Mouse (Mus musculus) gonadal fat pad, adult 2 months (tissue): ENCODE measurements around the gene Hoxa13. TPM values are rescaled to one million over a fixed set of nuclear protein-coding genes. Genes with fewer than 3 reads are reported as not detected.

Experiments used
- DNase-seq: peaks from one replicate; pipeline ENCODE4 v3.0.0-alpha.2; 2012; ENCODE audit warnings: low read depth
- polyA plus RNA-seq: library from polyadenylated mRNA; depleted of rRNA; stranded (reverse); fragments of >200 nt; gene quantifications from 2 replicates; pipeline ENCODE4 v1.2.3, GENCODE M21; 2012

The Hoxa13 gene
- polyA plus RNA-seq, 1 experiment, result 0.11 TPM

DNA sequence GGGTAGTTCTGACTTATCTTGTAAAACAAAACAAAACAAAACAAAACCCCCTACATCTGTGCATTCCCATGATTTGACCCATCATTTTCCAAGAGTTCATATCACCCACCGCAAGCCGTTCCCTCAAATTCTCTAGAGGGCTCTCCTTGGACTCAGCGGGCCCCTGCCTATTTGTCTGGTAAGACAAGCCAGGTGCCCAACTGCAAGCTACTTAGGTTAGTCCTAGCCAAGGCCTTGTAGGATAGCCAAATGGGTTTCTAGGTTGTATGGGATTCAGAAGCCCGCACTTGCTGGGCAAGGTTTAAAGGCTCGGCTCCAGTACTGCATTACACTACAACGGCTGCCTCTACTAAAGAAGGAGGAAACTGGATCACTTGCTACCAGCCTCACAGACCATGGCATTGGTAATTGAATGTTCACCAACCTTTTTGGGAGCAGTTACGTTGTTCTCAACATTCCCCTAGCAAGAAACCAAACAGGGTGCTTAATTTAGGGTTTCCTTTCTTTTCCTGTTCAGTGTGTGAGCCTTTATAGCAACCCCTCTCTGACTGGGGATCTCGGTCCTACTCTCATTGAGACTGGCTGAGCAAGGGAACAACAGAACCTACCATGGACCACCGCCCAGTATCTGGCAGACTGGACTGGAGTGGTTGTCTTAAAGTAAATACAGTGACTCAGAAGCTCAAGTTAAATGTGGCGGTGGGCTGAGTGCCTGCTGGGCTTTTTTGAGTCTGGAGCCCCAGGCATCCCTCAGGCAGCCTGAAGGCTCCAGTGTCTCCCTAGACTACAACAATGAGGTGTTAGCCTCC, 23.1 kb downstream of the Hoxa13 start:
- DNase-seq, result no peak

DNA sequence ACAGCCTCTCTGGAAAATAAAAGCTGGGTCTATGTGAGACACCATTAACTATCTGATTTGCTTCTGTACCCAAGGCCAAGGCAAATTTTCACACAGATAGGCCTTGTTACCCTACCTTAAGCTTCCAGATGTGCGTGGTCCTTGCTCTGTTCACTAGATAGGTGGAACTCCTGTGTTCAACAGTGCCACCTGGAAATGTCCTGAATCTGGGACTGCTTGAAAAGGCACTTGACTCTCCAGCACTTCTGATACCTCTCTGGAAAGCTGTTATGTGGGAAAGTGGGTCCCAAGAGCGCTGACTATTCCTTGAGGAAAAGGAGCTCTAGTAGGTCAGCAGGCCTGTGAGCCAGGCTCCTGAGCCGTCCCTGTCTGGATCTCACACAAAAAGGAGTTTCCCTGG, 23.9 kb downstream of the Hoxa13 start:
- DNase-seq, result no peak

DNA sequence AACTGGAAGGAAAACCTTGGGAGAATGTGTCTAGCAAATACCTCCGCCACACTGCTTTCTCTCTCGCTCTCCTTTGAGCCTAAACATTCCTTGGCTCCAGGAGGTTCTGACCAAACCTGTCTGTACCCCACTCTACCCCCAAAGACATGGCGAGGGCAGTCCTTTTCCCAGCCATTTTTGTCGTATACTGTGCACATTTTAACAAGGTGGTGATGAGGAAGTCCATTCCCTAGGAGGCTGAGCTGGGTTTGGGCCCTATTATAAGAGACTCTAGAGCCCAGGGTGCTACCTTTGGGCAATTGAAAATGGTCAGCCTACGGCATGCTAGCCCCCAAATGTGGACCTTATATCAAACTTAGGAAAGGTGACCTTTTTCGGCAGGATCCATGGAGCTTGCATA, 24.8 kb downstream of the Hoxa13 start:
- no peak for DNase-seq

DNA sequence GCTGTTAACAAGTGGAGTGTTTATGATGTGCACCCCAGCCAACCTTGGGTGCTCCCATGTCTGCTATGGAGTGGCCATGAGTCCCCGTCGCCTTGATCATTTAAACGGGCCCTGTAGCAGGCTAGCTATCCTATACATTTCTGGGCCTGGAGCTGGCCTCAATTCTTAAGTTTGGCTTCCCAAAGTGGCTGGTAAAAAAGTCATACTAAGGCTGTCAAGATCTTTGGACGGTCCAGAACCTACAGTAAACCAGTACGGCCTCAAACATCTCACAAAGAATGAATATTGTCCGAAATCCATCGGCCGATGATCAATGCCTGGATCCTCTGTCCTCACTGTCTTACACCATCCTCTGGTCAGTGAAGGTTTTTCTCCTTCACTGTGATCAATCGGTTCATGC, 25.4 kb downstream of the Hoxa13 start:
- no peak for DNase-seq

DNA sequence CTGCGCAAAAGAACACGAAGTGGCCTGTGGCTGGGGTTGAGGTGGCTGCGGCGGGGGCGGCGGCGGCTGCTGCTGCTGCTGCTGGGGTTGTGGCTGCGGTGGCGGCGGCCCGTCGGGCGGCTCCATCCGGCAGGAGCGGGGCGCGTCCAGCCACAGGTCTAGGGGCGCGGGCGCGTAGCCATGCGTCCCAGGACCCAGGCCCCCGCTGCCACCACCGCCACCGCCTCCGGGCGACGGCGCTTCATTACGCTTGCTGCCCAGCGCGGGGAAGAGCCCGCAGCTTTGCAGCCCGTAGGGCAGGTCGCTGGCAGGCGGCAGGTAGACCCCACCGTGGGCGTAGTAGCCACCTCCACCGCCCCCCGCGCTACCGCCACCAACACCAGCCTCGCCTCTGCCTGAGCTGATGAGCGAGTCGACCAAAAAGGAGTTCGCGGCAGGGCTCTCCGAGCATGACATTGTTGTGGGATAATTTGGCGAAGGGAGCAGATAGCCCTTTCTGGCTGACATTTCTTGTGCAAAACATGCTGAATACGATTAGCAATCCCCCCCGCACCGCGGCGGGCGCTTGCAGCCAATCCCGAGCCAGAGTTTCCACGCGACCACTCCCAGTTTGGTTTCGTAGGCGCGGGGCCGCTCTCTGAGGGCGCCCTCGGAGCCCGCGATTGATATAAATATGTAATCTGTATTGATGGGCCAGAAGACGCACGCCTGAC, 26.1 kb downstream of the Hoxa13 start:
- DNase-seq, result no peak

DNA sequence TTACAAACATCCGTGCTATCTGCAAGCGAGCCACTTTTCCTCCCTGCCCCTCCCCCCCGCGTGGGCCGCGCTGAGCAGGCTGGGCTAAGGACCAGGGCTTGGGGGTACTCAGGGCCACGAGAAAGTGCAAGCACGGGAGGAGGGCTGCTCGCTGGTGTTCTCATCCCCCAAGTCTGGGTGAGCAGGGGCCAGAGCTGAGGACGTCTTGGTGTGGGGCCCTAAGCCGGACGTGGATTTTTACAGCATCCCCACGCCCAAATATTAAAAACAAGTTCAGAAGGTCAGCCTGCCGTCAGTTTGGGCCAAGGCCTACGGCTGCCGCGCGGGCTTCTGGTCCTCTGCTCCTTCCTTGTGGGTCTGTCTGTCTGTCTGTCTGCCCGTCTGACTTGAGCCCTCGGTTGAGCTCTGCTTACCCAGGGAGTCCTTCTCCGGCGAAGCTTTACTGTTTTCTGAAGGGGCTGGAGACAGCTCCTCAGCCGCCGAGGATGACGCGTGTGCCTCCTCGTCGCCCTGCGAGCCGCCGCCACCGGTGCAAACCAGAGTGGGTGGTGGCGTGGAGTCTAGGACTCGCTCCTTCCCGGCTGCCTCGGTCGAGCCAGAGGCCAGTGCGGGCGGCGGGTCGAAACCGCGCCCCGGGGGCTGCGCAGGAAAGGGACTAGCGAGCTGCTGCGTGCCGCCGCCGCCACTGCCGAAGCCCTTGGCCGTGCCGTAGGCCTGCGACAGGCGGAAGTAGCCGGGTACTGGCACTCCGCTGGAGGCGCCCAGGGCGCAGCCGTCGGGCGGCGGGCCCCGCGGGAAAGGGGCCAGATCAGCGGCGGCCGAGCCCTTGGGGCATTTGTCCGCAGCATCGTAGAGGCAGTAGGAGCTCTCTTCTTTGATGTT, 26.9 kb downstream of the Hoxa13 start:
- DNase-seq, result no peak

DNA sequence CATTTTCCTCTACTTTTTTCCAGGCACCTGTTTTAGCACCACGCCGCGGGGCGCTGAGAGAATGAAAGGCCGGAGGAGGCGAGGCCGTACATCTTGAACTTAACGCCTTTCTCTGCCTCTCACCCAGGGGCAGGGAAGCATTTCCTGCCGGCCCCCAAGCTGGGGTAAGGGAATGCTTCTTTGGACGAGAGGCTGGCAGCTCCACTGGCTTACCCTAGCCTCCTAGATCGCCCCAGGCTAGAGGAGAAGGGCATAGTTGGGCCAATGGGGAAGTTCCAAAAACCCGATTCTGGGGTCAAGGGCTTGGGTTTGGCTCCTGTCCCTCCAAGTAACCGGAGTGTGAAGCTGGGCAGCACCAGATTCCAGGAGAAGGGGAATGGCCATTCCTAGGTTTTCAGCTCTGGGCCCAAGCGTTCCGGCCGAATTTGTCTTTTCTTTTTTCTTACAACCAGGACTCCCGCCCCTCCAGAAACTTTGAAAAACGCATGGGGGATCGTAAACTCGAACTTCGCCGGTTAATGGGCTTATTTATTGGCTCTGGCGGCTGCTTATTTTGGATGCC, 27.6 kb downstream of the Hoxa13 start:
- no peak for DNase-seq

DNA sequence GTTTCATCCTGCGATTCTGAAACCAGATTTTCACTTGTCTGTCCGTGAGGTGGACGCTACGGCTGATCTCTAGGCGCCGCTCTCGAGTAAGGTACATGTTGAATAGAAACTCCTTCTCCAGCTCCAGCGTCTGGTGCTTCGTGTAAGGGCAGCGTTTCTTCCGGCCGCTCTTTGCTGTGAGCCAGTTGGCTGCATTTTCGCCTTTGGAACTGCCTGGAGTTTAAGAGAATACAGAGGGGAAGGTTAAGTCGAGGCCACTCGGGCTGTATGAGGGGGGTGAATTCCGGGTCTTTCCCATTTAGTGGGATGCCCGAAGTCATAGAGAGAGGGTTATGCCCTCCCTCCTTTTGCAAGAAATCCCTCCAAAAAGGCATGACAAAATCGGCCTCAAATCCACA, 28.1 kb downstream of the Hoxa13 start:
- no peak for DNase-seq

DNA sequence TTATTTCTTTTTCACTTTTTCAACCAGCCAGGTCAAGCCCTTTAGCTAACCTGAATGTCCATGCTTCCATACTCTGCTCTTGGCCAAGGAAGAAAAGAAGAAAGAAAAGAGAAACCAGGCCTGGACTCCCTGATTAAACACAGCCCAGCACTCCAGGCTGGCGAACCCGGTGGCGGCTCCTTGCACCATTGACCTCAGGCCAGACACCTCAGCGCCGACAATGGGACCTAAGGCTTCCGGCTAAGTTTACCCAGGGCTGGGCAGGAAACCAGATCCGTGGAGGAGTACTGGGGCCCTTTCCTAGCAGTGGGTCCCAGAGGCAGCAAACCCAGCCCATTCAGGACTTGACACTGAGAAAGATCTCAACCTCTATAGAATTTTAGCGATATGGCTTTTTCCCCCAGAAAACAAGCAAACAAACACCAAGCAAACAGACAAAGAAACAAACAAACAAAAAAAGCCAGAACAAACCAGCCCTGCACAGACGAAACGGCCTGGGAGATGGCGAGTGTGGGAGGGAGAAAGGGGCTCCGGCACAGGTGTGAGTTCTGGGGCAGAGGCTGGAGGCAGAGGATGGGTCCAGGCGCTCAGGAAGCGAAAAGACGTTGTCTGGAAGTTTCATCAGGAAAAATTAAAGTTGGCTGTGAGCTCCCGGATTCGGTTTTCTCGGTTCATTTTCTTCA, 28.7 kb downstream of the Hoxa13 start:
- no peak for DNase-seq

DNA sequence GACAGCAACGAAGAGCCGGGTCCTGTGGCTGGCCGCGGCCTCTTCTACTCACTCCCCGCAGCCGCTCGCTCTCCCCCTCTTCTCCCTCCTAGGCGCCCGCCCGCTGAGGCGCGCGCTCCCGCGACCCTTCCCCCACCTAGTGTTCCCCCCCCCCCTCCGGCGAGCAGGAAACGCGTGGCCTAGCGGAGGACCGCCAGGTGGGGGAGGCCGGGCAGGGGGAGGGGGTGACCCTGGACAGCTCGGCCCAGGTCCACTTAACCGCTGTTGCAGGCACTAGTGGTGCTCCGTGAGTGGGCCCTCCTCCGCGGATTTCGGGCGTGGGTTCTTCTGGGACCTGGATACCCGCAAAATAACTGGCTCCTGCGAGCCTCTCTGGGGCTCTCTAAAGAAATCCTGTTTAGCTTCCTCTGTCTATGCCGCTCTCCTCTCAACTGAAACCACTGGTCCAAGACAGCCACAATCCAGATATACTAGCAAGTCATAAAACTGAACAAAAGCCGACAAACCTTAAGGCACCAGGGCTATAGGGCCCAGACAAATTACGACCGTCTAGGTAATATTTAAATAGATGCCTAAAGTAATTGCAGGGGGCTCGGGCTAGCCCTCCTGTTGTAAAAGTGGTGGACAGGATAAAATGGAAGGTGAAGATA, 30.0 kb downstream of the Hoxa13 start, which contains the start of gene Hoxa9:
TSS of gene Hoxa9 (minus strand) at position 574 of the 650 bp plus-strand sequence.
- DNase-seq, result no peak

DNA sequence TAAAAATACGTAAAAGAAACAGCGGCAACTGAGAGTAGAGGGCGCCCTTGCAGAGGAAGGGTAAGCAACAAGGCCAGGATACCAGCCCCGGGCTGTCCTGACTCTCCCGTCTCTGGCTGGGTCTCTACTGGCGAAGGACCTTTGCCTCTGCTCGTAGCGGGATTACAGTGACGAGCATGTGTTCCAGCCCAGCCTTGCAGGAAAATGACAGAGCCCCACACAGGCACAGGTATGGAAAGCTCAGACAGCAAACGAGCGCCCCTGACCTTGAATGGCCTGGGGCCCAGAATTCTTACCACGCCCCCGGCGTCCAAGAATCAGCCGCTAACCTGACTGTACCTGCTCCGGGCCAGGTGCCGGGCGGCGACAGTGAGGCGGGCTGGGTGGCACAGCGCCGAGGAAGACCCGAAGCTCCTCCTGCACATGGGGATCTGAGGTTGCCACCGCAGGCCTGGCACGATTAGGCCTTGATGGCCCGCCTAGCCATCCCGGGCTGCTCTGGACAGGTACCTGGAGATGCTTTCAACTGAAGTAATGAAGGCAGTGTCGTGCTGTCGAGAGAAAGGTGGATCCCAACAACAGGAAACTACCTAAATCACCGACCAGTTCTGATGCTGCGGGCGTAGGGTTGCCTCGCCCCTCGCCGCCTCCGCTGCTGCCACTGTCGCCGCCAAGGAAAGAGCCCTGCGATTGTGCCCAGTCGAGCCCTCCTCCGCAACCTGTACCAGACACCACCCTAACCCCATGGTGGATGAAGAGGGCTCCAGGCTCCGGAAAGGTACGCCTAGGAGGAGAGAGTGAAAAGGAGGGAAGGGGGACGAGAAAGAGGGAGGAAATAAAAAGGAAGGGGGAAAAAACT, 30.9 kb downstream of the Hoxa13 start:
- no peak for DNase-seq

DNA sequence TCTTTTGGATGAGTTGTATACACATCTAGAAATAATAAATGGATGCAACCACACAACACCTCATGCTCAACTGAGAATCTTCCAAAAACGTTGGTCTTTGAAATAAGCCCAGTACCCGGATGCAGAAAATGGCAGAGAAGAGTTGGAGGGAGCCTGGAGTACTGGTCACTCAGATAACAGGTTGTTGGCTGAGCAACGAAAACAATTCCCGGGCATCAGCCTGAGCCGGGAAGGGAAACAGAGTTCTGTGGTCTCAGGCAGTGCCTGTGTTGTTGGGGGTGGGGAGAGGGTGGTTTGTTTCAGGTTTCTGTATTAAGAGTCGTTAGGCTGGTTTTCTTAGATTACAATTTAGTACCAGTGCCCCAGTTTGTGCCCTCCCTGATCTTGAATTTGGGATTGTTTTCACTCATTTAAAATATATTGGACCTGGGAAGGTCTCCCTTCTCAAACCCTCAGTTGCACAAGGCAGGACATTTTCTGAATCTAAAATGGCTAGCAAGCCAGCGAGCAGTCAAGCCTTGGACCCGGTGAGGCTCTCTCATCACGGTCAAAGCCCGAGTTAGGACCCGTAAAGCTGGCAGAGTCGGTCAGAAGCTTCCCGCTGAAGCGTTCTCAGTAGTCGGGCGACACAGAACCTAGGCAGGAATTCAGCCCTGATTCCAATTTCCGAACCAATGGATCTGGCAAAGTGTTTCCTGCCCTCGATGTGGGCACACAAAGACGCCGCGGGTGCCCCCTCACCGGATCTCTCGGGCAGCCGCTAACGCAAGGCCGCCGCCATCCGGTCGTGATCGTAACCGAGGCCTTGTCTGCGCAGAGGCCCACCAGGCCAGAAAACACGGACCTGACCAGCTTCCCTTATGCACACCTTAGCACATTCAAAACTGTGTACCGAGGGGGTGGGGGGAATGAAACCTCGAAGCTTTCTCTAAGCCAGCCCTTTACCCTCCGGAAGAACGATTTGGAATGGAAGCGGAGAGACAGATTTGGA, 31.9 kb downstream of the Hoxa13 start:
- no peak for DNase-seq

DNA sequence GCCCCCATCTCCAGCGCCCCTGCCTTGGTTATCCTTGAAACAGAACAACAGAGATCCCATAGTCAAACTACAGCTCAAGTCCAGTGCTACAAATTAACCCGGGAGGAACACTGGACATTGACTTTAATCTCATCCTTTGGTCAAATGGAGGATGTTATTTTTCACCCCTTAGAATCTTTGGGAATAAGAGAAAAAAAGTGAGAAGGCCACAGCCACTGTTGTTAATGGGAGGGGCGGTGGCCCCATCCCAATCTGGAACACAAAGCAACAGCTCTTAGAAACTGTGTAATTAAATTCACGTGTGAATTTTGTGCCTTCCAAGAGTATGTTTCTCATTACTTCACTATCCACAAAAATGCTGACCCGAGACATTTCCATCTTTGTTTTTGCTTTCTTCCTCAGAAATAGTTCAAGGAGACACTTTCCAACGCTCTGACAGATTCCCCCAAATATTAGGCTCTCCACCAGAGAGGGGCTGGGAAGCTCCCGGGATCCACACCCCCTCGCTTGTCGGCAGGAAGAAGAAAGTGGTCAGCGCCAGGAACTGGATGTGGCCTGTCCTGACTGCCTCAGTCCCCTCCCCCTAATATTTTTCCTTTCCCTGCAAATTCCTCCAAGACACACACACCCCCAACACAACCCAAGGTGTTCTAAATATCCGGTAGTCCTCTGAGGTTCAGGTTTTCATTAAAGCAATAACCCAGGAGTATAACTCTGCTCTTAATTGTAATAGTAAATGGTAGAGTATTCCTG, 33.0 kb downstream of the Hoxa13 start:
- DNase-seq, result no peak

DNA sequence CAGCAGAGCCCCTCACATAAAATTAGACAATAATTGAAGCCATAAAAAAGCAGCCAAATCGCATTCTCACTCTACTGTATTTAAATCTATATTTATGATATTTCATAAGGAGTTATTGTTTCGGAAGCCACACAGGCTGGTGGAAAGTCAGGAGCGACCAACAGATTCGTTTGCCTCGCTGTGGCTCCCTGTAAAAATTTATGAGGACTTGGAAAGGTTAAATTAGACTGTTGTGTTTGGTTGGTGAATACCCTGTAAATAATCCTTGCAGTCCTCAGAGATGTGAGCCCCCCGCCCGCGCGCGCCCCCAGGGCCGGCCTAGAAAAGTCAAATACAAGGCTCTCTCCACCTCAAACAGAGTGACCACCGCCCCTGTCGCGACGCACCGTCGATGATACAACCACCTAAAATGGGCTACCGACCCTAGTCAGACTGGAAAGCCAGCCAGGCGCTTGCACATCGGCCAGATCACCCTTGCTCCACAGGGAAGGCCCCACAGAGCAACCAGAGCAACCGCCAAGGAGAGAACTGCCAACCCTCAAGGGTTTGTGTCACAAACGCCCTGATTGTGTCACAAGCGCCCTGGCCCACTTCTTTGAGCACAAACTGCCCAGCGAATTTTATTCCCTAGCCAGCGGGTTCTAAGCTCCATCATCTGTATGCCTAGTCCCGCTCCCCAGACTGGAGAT, 34.0 kb downstream of the Hoxa13 start:
- DNase-seq, result no peak

DNA sequence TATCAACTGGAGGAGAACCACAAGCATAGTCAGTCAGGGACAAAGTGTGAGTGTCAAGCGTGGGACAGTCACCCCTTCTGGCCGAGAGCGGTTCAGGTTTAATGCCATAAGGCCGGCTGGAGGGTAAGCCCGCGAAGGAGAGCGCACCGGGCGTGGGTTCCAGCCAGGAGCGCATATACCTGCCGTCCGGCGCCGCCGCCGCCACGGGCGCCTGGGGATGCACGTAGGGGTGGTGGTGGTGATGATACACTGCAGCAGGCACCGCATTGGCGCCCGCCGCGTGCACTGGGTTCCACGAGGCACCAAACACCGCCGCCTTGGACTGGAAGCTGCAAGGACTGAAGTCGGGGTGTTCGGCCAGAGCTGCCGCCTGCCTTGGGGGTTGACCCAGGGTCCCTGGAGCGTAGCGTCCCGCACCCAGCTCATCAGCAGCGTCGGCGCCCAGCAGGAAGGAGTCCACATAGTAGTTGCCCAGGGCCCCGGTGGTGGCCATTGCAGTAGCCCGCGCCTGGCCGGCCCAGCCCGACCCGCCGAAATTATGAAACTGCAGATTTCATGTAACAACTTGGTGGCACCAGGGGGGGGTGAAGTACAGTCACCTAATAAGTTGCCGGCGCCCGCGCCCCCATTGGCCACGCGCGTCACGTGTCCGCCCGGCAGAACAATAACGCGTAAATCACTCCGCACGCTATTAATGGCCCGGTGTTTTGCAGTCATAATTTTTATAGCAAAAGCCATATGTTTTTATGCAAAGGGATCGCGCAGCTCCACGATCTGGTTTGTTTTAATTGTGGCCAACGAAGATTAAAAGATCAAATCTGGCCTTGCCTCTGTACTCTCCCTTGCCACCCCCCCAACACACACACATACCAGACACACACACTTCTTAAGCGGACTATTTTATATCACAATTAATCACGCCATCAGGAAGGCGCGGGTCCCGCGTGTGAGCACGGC, 34.8 kb downstream of the Hoxa13 start:
- DNase-seq, result no peak
